Mouse (Mus musculus): ENCODE measurements around the gene Slc45a3. TPM values are rescaled to one million over a fixed set of nuclear protein-coding genes. Genes with fewer than 3 reads are reported as not detected.

The Slc45a3 gene
- 2.6 and 2.7 TPM in 2 replicates for polyA plus RNA-seq (2015; fragmentation: Nextera tagmentation; extraction: Ambion mirVana)

DNA sequence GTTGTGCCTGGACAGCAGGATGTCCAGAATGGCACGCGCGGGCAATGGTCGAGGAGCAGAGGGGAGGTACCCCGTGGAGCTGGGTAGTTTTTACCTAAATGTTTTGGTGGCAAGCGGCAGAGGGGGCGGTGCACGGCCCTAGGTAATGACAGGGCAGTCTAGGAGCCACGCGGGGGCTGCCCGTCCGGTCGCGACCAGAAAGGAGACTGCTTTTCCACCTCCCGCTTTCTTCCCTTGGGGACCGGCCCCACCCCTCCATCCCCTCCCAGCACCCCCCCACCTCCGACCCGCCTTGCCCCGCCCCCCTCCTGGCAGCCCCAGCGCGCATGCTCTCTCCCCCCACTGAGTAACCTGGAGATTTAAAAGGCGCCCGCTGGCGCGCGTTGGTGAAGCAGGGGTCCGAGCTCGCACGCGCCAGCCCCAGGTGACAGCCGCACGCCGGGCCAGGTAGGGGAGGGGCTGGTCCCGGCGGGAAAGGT is at the start of gene Slc45a3:
Slc45a3 (plus strand) TSS at position 362 of the 479 bp plus-strand sequence.
- WGBS (ENCODE audit: insufficient replicate concordance), result under 1% methylated on average over 29 of the region's 35 CpGs
- no peaks in the 10 kb centered on the region for H3K36me3 ChIP-seq
- no peak within 1 kb of the TSS for H3K27ac ChIP-seq
- DNase-seq (no peak), ATAC-seq (ENCODE audit: low read depth) (peak; percentile 57)
- peak within 1 kb of the TSS; percentile 68 for H3K4me3 ChIP-seq (replicated peaks)
- H3K27me3 ChIP-seq, result peaks cover 68% of the 10 kb centered on the region
- peaks cover 37% of the 10 kb centered on the region for H3K4me1 ChIP-seq (replicated peaks)
- H3K9ac ChIP-seq, result peak within 1 kb of the TSS; percentile 68
- peak within 1 kb of the TSS; percentile 82 for H3K4me2 ChIP-seq
- no peaks in the 10 kb centered on the region for H3K9me3 ChIP-seq (replicated peaks)

DNA sequence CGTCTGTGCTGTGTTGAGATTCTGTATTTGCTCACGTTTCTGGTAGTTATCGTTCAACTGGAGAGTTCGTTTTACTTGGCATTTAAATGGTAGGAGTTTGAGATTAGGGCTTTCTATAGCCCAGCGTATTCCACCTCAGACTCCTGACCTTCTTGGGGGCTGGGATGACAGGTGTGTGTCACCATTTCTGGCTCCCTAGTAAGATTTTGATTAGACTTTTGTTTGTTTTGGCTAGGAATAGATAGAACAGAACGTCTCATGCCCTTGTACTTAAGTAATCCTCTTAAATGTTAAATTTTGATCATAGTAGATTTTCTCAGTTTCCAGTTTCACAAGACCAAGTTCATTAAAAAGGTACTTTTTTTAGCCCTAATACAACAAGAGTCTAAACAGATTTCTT is 45.1 kb upstream of the Slc45a3 start:
- Histone ChIP-seq H3K9me3 (replicated peaks) (no peaks in the 10 kb centered on the region), H3K4me2 (no peak overlapping the region), H3K9ac (no peak overlapping the region), H3K27ac (no peak overlapping the region), H3K4me1 (replicated peaks) (peaks cover 28% of the 10 kb centered on the region), H3K36me3 (peaks cover 78% of the 10 kb centered on the region), H3K4me3 (replicated peaks) (no peak overlapping the region), H3K27me3 (no peaks in the 10 kb centered on the region)
- 68% methylated on average over 6 of the region's 6 CpGs for WGBS (ENCODE audit: insufficient replicate concordance)
- DNase-seq (no peak), ATAC-seq (ENCODE audit: low read depth) (no peak)

DNA sequence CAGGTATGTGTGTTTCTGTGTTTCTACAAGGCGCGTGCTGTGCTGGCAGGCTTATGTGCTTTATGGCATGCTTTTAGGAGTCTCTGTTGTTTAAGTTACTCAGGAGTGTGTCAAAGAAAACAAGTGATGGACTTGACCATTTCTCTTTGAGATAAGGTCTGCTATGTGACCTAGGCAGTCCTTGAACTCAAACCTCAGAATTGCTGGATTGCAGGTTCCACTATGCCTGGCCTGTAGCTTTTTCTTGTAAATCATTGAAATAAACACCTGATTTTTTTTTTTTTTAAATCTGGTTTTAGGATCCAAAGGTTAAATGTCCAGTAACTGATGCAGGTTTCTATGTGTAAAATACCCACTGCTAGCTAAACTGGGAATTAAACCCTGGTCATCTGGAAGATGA is 43.7 kb upstream of the Slc45a3 start:
- H3K27ac ChIP-seq, result no peak overlapping the region
- ATAC-seq (ENCODE audit: low read depth) (no peak), DNase-seq (no peak)
- H3K9ac ChIP-seq, result no peak overlapping the region
- H3K36me3 ChIP-seq, result peaks cover 85% of the 10 kb centered on the region
- H3K4me1 ChIP-seq (replicated peaks), result peaks cover 18% of the 10 kb centered on the region
- H3K9me3 ChIP-seq (replicated peaks), result no peaks in the 10 kb centered on the region
- no peak overlapping the region for H3K4me2 ChIP-seq
- 94% methylated on average over 2 of the region's 2 CpGs for WGBS (ENCODE audit: insufficient replicate concordance)
- no peak overlapping the region for H3K4me3 ChIP-seq (replicated peaks)
- H3K27me3 ChIP-seq, result no peaks in the 10 kb centered on the region

DNA sequence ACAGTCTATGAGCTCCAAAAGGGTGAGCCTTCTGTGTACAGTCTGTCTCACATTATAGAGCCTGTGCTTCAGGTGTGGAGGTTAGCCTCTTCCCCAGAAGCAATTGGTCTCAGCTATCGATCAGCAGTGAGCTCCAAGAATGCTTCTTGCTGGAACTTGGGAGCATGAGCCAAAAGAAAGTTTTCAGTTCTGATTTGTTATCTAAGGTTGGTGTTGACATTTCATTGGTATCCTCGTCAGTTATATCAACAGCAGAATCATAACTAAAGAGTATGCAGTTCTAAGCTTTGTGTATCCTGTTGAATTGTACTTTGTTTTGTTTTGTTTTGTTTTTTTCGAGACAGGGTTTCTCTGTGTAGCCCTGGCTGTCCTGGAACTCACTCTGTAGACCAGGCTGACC is 40.7 kb upstream of the Slc45a3 start:
- no peak overlapping the region for H3K27ac ChIP-seq
- ATAC-seq (ENCODE audit: low read depth), result no peak
- H3K9me3 ChIP-seq (replicated peaks), result no peaks in the 10 kb centered on the region
- H3K4me3 ChIP-seq (replicated peaks), result no peak overlapping the region
- H3K27me3 ChIP-seq, result no peaks in the 10 kb centered on the region
- H3K9ac ChIP-seq, result no peak overlapping the region
- 84% methylated on average over 3 of the region's 3 CpGs for WGBS (ENCODE audit: insufficient replicate concordance)
- H3K36me3 ChIP-seq, result peaks cover 92% of the 10 kb centered on the region
- no peak for DNase-seq
- peaks cover 4% of the 10 kb centered on the region for H3K4me1 ChIP-seq (replicated peaks)
- no peak overlapping the region for H3K4me2 ChIP-seq

DNA sequence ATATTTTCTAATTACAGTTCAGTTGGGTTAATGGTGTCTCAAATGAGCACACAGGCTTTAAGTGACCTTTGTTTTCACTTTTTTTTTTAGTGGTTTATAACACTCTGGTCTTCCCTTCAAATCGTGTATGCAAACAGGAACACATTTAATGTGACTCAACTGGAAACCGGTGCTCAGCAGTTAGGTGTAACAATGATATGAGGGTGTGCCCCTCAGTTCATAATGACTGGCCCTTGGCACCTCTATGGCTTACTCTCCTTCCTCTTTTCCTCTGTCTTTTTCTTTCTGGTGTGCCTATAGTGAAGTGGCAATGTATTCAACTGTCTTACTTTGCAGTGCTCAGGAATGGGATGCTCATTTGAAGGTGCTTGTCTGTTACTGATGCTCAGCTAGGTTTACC is 29.3 kb upstream of the Slc45a3 start:
- WGBS (ENCODE audit: insufficient replicate concordance), result 71% methylated on average over 2 of the region's 2 CpGs
- peaks cover 73% of the 10 kb centered on the region for H3K36me3 ChIP-seq

DNA sequence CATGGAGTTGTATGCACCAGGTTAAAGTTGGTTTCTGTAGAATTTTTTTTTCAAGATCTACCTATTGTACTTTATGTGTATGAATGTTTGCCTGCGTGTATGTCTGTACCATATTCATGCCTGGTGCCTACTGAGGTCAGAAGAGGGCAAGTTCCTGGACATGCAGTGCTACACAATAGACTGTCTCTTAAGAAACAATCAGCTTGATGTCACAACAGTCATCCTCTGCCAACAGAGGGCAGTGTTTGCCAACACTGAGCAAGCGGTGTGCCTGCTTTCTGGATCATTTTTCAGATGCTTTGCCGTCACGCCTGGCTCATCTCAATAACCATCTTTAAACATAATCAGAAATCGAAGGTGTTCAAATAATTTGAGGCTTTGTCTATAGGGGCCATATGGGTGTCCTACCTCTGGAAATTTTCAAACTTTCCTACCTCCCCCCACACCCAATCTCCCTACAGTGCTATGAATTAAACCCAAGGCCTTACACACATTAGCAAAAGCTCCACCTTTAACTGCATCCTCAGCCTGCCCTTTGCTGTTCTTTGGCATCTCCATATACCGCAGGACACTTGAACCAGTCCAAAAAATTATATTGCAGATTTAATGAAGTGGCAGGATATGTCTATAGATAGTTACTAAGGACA is 25.0 kb upstream of the Slc45a3 start:
- Histone ChIP-seq H3K4me3 (replicated peaks) (no peak overlapping the region), H3K4me1 (replicated peaks) (peaks cover 16% of the 10 kb centered on the region), H3K27me3 (no peaks in the 10 kb centered on the region), H3K9me3 (replicated peaks) (no peaks in the 10 kb centered on the region), H3K36me3 (peaks cover 40% of the 10 kb centered on the region), H3K4me2 (no peak overlapping the region), H3K9ac (no peak overlapping the region), H3K27ac (no peak overlapping the region)
- peak; percentile 10 for DNase-seq
- peak; percentile 56 for ATAC-seq (ENCODE audit: low read depth)
- 62% methylated on average over 6 of the region's 6 CpGs for WGBS (ENCODE audit: insufficient replicate concordance)

More for the DNA sequence above, 29.3 kb upstream of the Slc45a3 start:
- H3K27ac ChIP-seq, result no peak overlapping the region
- H3K4me3 ChIP-seq (replicated peaks), result no peak overlapping the region
- H3K27me3 ChIP-seq, result no peaks in the 10 kb centered on the region
- DNase-seq (no peak), ATAC-seq (ENCODE audit: low read depth) (no peak)
- no peak overlapping the region for H3K9ac ChIP-seq
- peaks cover 2% of the 10 kb centered on the region; the same call in 1 of the 2 replicates for H3K4me1 ChIP-seq (replicated peaks)
- no peak overlapping the region for H3K4me2 ChIP-seq
- H3K9me3 ChIP-seq (replicated peaks), result no peaks in the 10 kb centered on the region

DNA sequence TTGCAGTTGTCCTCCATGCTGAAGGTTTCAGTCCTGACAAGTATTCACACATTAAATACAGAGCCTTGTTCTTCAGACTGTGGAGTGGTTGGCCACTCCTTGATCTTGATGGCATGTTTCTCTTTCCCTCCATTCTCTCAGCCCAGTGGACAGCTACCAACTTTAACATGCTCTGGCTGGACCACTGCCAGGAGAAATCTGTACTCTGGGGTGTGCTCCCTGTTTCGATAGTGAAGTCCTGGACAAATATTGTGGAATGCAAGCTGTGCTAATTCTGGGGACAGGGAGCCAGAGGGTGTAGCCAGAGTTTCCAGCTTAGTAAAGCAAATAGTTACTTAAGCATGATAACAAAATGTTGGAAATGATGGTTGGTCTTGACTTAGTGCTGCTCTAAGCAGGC is 24.0 kb upstream of the Slc45a3 start:
- no peak overlapping the region for H3K9ac ChIP-seq
- WGBS (ENCODE audit: insufficient replicate concordance), result 83% methylated on average over 1 of the region's 1 CpGs
- no peak overlapping the region for H3K4me3 ChIP-seq (replicated peaks)
- H3K27ac ChIP-seq, result no peak overlapping the region
- no peaks in the 10 kb centered on the region for H3K9me3 ChIP-seq (replicated peaks)
- H3K27me3 ChIP-seq, result no peaks in the 10 kb centered on the region
- H3K4me1 ChIP-seq (replicated peaks), result peaks cover 26% of the 10 kb centered on the region
- DNase-seq, result no peak
- H3K36me3 ChIP-seq, result peaks cover 33% of the 10 kb centered on the region
- no peak overlapping the region for H3K4me2 ChIP-seq
- no peak for ATAC-seq (ENCODE audit: low read depth)

DNA sequence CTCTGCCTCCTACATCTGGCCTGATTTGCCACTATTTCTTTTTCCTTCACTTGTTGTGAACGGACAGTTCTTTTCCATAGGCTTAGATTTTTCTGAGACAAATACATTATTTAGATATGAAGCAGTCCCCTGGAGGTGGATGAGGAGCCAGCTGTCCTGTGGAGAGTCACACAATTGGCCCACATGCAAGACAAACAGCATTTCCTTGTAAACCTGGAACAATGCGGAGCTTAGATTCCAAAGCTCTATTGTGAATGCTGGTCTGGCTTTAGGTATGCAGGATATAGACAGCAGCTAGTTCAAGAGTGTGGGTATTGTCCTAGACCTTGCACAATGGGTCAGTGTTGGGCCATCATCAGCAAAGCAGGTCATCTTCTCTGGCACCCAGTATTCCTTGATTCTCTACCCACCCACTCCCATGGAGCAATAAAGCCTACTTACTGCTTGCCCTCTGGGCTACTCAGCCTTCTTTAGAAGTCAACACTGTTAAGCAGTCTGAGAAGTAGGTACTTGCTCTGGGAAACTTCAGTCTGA is 22.0 kb upstream of the Slc45a3 start:
- H3K9me3 ChIP-seq (replicated peaks), result no peaks in the 10 kb centered on the region
- H3K36me3 ChIP-seq, result peaks cover 23% of the 10 kb centered on the region
- no peak overlapping the region for H3K4me2 ChIP-seq
- no peak overlapping the region for H3K27ac ChIP-seq
- no peaks in the 10 kb centered on the region for H3K27me3 ChIP-seq
- H3K9ac ChIP-seq, result no peak overlapping the region
- H3K4me1 ChIP-seq (replicated peaks), result peaks cover 35% of the 10 kb centered on the region
- no peak for ATAC-seq (ENCODE audit: low read depth)
- DNase-seq, result no peak
- WGBS (ENCODE audit: insufficient replicate concordance), result 73% methylated on average over 2 of the region's 2 CpGs
- no peak overlapping the region for H3K4me3 ChIP-seq (replicated peaks)

DNA sequence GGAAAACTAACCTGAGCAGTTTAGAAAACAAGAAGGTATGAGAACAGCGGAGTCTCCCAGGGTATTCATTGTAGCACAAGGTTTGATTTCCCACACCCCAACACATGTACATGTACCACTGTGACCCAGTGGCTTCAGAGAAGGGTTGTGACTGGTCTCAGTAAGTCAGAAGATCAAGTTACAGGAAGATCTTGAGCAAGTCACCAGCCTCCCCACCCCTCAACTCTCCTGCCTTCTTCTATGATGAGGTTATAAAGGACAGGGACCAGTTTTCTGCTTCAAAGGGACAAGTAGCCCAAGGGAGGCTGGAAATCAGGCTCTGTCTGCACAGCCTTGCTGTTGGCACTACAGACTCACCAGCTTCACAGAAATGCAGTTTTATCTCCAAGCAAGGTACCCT is 21.3 kb upstream of the Slc45a3 start:
- no peak for DNase-seq
- Histone ChIP-seq H3K27ac (no peak overlapping the region), H3K4me3 (replicated peaks) (no peak overlapping the region), H3K36me3 (peaks cover 18% of the 10 kb centered on the region), H3K9me3 (replicated peaks) (no peaks in the 10 kb centered on the region), H3K4me1 (replicated peaks) (peaks cover 42% of the 10 kb centered on the region), H3K9ac (no peak overlapping the region), H3K4me2 (no peak overlapping the region), H3K27me3 (no peaks in the 10 kb centered on the region)
- ATAC-seq (ENCODE audit: low read depth), result no peak
- WGBS (ENCODE audit: insufficient replicate concordance), result 88% methylated on average over 1 of the region's 1 CpGs

DNA sequence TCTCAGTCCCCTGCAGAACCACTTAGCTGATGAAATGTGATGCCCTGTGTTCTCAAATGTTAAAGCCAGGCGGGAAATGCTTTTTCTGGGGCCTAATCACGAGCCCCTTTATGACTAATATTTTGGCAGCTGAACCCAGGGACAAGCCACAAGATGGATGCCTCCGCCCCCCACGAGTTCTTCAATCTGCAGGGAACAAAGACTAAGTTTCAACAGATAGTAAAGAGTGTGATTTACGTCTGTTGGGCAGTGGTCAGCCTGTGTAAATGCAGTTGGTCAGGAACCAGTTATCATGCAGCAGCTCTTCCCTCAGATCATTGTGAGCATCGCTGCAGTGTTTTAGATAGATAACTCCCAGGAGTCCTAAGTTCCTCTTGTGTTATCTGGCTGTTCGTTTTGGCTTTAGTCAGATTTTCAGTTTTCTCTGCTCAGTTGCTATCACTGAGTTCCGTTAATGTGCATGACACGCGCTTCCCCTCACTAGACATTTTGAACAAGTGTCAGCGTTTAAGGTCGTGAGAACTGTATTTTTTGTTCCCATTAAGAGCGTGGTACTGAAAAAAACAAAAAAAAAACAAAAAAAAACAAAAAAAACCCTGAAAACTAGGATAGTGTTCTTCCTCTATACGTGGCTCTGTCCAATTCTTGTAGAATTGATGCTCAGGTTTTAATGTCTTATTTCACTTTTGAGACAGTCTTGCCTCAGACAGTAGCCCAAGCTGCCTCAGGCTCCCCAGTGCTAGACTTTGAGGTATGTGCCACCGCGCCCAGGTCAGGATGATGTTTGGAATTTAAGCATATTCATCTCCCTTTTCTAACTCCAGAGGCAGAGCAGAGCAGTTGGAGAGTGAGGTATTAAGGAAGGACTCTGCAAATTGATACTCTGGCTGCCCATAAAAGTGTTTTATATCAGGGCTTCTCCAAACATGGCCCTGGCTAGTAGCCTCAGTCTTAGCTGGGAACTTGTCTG is 19.9 kb upstream of the Slc45a3 start:
- no peak for DNase-seq
- H3K27ac ChIP-seq, result no peak overlapping the region
- no peak for ATAC-seq (ENCODE audit: low read depth)
- H3K9me3 ChIP-seq (replicated peaks), result no peaks in the 10 kb centered on the region
- no peaks in the 10 kb centered on the region for H3K27me3 ChIP-seq
- no peak overlapping the region for H3K4me2 ChIP-seq
- H3K4me1 ChIP-seq (replicated peaks), result peaks cover 42% of the 10 kb centered on the region
- no peak overlapping the region for H3K4me3 ChIP-seq (replicated peaks)
- no peak overlapping the region for H3K9ac ChIP-seq
- WGBS (ENCODE audit: insufficient replicate concordance), result 19% methylated on average over 16 of the region's 16 CpGs
- H3K36me3 ChIP-seq, result peaks cover 8% of the 10 kb centered on the region; the same call in 1 of the 2 replicates

DNA sequence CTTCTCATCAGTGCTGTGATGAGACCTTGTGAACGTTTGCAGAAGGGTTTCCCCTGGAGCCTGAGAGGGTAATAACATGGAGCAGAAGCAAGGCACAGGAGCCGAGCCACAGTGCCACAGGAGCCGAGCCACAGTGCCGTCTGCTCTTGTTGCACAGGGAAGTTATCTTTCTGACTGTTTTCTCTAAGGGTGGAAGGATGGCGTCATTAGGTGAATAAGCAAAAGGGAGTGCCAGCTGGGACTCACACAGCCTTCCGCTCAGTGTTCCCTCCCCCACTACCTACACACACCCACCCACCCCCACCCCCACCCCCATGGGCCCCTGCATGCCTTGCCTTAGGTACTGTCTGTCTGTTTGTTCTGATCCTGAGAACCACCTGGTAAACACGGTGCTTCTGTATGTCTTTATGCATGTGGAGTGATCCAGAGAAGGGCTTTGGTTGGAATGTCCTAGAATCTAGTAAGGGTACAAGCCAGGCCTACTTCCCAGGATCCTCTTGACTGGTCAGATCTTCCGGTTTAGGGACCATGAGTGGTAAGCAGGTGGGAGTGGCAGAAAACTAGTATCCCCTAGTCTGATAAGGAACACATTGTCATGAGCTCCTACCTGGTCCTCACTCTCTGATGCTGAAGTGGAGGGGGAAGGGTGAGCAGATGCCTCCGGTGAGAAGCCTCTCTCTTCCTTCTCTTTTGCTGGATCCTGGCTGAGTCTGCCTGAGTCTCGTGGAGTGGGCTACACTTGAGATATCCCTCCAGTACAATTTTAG is 16.9 kb upstream of the Slc45a3 start:
- no peak for ATAC-seq (ENCODE audit: low read depth)
- 25% methylated on average over 10 of the region's 10 CpGs for WGBS (ENCODE audit: insufficient replicate concordance)

More for the DNA sequence above, 16.9 kb upstream of the Slc45a3 start:
- Histone ChIP-seq H3K4me3 (replicated peaks) (no peak overlapping the region), H3K4me2 (no peak overlapping the region), H3K9ac (no peak overlapping the region), H3K9me3 (replicated peaks) (no peaks in the 10 kb centered on the region), H3K27ac (no peak overlapping the region), H3K27me3 (no peaks in the 10 kb centered on the region), H3K36me3 (no peaks in the 10 kb centered on the region), H3K4me1 (replicated peaks) (peaks cover 32% of the 10 kb centered on the region)
- no peak for DNase-seq
